Mouse (Mus musculus): ENCODE measurements around the gene Hoxa11. TPM values are rescaled to one million over a fixed set of nuclear protein-coding genes. Genes with fewer than 3 reads are reported as not detected.

Hoxa11 gene
- polyA plus RNA-seq, 1 experiment from 2014 or later: 55.0 TPM

DNA sequence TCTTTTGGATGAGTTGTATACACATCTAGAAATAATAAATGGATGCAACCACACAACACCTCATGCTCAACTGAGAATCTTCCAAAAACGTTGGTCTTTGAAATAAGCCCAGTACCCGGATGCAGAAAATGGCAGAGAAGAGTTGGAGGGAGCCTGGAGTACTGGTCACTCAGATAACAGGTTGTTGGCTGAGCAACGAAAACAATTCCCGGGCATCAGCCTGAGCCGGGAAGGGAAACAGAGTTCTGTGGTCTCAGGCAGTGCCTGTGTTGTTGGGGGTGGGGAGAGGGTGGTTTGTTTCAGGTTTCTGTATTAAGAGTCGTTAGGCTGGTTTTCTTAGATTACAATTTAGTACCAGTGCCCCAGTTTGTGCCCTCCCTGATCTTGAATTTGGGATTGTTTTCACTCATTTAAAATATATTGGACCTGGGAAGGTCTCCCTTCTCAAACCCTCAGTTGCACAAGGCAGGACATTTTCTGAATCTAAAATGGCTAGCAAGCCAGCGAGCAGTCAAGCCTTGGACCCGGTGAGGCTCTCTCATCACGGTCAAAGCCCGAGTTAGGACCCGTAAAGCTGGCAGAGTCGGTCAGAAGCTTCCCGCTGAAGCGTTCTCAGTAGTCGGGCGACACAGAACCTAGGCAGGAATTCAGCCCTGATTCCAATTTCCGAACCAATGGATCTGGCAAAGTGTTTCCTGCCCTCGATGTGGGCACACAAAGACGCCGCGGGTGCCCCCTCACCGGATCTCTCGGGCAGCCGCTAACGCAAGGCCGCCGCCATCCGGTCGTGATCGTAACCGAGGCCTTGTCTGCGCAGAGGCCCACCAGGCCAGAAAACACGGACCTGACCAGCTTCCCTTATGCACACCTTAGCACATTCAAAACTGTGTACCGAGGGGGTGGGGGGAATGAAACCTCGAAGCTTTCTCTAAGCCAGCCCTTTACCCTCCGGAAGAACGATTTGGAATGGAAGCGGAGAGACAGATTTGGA is 16.8 kb downstream of the Hoxa11 start:
- H3K4me3 ChIP-seq: peak overlapping the region; percentile 95
- WGBS: under 1% methylated on average over 38 of the region's 38 CpGs
- ATAC-seq (ENCODE audit: low FRiP score, low read depth): no peak
- no peaks in the 10 kb centered on the region for H3K27me3 ChIP-seq
- peaks cover 41% of the 10 kb centered on the region for H3K36me3 ChIP-seq
- peaks cover 12% of the 10 kb centered on the region for H3K4me1 ChIP-seq
- peak overlapping the region; percentile 99 for H3K27ac ChIP-seq
- H3K9me3 ChIP-seq: no peaks in the 10 kb centered on the region
- H3K9ac ChIP-seq: peak overlapping the region; percentile 99
- H3K4me2 ChIP-seq (replicated peaks): peak overlapping the region; percentile 89

DNA sequence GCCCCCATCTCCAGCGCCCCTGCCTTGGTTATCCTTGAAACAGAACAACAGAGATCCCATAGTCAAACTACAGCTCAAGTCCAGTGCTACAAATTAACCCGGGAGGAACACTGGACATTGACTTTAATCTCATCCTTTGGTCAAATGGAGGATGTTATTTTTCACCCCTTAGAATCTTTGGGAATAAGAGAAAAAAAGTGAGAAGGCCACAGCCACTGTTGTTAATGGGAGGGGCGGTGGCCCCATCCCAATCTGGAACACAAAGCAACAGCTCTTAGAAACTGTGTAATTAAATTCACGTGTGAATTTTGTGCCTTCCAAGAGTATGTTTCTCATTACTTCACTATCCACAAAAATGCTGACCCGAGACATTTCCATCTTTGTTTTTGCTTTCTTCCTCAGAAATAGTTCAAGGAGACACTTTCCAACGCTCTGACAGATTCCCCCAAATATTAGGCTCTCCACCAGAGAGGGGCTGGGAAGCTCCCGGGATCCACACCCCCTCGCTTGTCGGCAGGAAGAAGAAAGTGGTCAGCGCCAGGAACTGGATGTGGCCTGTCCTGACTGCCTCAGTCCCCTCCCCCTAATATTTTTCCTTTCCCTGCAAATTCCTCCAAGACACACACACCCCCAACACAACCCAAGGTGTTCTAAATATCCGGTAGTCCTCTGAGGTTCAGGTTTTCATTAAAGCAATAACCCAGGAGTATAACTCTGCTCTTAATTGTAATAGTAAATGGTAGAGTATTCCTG is 18.0 kb downstream of the Hoxa11 start:
- H3K9ac ChIP-seq: peak overlapping the region; percentile 99
- peaks cover 12% of the 10 kb centered on the region for H3K4me1 ChIP-seq
- ATAC-seq (ENCODE audit: low FRiP score, low read depth): no peak
- peak overlapping the region; percentile 93 for H3K4me2 ChIP-seq (replicated peaks)
- H3K36me3 ChIP-seq: peaks cover 38% of the 10 kb centered on the region
- H3K9me3 ChIP-seq: no peaks in the 10 kb centered on the region
- H3K4me3 ChIP-seq: peak overlapping the region; percentile 86
- 3% methylated on average over 11 of the region's 11 CpGs for WGBS
- H3K27ac ChIP-seq: peak overlapping the region; percentile 99
- no peaks in the 10 kb centered on the region for H3K27me3 ChIP-seq

DNA sequence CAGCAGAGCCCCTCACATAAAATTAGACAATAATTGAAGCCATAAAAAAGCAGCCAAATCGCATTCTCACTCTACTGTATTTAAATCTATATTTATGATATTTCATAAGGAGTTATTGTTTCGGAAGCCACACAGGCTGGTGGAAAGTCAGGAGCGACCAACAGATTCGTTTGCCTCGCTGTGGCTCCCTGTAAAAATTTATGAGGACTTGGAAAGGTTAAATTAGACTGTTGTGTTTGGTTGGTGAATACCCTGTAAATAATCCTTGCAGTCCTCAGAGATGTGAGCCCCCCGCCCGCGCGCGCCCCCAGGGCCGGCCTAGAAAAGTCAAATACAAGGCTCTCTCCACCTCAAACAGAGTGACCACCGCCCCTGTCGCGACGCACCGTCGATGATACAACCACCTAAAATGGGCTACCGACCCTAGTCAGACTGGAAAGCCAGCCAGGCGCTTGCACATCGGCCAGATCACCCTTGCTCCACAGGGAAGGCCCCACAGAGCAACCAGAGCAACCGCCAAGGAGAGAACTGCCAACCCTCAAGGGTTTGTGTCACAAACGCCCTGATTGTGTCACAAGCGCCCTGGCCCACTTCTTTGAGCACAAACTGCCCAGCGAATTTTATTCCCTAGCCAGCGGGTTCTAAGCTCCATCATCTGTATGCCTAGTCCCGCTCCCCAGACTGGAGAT is 18.9 kb downstream of the Hoxa11 start:
- peak; percentile 3; the same call in 1 of the 2 replicates for ATAC-seq (ENCODE audit: low FRiP score, low read depth)
- Histone ChIP-seq H3K27me3 (no peaks in the 10 kb centered on the region), H3K9me3 (no peaks in the 10 kb centered on the region), H3K27ac (peak overlapping the region; percentile 99), H3K4me1 (peaks cover 18% of the 10 kb centered on the region), H3K4me2 (replicated peaks) (peak overlapping the region; percentile 93), H3K9ac (peak overlapping the region; percentile 99), H3K36me3 (peaks cover 29% of the 10 kb centered on the region), H3K4me3 (peak overlapping the region; percentile 86)
- WGBS: 1% methylated on average over 26 of the region's 26 CpGs

DNA sequence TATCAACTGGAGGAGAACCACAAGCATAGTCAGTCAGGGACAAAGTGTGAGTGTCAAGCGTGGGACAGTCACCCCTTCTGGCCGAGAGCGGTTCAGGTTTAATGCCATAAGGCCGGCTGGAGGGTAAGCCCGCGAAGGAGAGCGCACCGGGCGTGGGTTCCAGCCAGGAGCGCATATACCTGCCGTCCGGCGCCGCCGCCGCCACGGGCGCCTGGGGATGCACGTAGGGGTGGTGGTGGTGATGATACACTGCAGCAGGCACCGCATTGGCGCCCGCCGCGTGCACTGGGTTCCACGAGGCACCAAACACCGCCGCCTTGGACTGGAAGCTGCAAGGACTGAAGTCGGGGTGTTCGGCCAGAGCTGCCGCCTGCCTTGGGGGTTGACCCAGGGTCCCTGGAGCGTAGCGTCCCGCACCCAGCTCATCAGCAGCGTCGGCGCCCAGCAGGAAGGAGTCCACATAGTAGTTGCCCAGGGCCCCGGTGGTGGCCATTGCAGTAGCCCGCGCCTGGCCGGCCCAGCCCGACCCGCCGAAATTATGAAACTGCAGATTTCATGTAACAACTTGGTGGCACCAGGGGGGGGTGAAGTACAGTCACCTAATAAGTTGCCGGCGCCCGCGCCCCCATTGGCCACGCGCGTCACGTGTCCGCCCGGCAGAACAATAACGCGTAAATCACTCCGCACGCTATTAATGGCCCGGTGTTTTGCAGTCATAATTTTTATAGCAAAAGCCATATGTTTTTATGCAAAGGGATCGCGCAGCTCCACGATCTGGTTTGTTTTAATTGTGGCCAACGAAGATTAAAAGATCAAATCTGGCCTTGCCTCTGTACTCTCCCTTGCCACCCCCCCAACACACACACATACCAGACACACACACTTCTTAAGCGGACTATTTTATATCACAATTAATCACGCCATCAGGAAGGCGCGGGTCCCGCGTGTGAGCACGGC is 19.7 kb downstream of the Hoxa11 start:
- under 1% methylated on average over 69 of the region's 69 CpGs for WGBS
- peak overlapping the region; percentile 99 for H3K9ac ChIP-seq
- ATAC-seq (ENCODE audit: low FRiP score, low read depth): peak; percentile 62
- peak overlapping the region; percentile 99 for H3K27ac ChIP-seq
- H3K4me3 ChIP-seq: peak overlapping the region; percentile 86
- H3K9me3 ChIP-seq: no peaks in the 10 kb centered on the region
- H3K4me2 ChIP-seq (replicated peaks): peak overlapping the region; percentile 93
- no peaks in the 10 kb centered on the region for H3K27me3 ChIP-seq
- H3K36me3 ChIP-seq: peaks cover 27% of the 10 kb centered on the region
- peaks cover 25% of the 10 kb centered on the region for H3K4me1 ChIP-seq

DNA sequence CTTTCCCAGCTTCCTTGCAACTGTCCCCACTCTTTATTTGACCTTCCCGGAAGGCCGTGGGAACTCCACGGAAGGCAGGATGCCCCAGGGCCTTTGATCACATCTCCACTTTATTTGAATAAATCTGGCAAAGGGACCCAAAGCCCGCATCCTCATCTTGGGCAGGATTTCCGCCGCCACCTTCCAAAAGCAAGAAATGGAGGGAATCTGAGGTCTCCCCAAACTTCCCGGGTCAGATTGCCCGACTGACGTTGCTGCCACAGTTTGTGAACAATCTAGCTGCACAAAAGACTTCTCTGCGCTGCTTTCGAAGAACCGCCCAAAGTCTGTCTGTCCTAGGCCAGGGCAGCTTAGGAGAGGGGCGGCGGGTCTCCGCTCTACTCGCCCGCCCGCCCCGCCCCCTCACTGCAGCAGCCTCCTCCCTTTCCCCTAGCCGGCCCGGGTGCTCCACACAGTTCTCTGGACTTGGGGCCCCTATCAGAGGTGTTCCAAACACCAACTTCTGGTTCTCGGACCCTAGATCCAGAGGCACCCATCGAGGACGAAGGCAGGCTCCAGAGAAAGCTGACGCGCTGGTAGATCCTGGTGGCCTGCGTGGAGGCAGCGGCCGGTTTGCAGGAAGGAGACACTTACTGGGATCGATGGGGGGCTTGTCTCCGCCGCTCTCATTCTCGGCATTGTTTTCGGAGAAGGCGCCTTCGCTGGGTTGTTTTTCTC is 20.6 kb downstream of the Hoxa11 start:
- Histone ChIP-seq H3K4me2 (replicated peaks) (peak overlapping the region; percentile 93), H3K27me3 (0 out of 2 replicates have a peak, but pooled peaks cover under 1% of the 10 kb centered on the region), H3K36me3 (peaks cover 24% of the 10 kb centered on the region), H3K27ac (peak overlapping the region; percentile 99), H3K9me3 (no peaks in the 10 kb centered on the region), H3K4me3 (peak overlapping the region; percentile 86), H3K4me1 (peaks cover 33% of the 10 kb centered on the region), H3K9ac (peak overlapping the region; percentile 99)
- ATAC-seq (ENCODE audit: low FRiP score, low read depth): no peak
- WGBS: under 1% methylated on average over 36 of the region's 36 CpGs

DNA sequence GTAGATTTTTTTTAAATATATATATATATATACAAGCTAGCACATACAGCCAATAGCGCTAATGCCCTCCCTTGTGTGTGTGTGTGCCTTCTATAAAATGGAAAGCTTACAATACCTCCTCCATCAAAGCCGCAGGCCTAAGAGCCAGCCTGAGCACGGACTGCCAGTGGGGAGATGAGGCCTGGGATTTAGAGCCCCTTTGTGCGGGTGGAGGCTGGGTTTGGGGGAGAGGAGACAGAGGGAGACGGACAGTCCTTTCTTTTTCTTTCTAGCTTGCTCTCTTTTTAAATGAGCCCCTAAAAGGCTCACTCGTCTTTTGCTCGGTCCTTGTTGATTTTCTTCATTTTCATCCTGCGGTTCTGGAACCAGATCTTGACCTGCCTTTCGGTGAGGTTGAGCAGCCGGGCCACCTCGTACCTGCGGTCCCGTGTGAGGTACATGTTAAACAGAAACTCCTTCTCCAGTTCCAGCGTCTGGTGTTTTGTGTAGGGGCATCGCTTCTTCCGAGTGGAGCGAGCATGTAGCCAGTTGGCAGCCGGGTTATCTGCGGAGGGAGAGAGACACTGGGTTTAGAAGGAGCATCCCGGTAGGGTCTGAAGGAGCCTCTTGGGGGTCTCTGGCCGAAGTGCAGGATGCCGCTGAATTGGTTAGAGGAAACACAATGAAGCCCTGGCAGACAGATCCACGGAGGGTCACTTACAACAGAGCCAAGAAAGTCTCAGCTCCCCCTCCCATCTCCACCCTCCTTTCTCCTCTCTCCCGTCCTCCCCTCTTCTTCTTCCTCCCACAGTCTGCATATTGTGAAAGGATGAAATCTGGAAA is 21.5 kb downstream of the Hoxa11 start:
- H3K9me3 ChIP-seq: no peaks in the 10 kb centered on the region
- peak overlapping the region; percentile 86 for H3K4me3 ChIP-seq
- no peak for ATAC-seq (ENCODE audit: low FRiP score, low read depth)
- peaks cover 18% of the 10 kb centered on the region for H3K36me3 ChIP-seq
- H3K9ac ChIP-seq: peak overlapping the region; percentile 99
- peaks cover 42% of the 10 kb centered on the region for H3K4me1 ChIP-seq
- H3K4me2 ChIP-seq (replicated peaks): peak overlapping the region; percentile 93
- WGBS: 2% methylated on average over 24 of the region's 24 CpGs
- H3K27ac ChIP-seq: peak overlapping the region; percentile 99
- H3K27me3 ChIP-seq: 0 out of 2 replicates have a peak, but pooled peaks cover 2% of the 10 kb centered on the region

DNA sequence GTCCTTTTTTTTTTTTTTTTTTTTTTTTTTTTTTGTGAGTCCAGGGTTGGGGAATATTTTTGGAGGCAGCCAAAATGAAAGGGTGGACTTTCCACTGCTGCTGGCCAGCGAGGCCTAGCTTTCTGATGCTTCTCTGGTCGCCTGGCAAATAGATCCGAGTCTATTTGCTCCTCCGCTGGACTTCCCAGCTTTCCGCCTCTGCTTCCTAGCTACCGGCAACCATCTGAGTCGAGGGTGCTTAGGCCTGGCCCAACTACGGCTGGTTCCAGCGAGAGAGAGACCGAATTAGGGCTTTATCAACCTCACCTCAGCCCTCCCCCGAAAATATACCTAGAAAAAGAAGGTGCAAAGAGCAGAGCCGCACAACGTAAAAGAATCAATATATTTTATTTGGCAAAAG is 22.9 kb downstream of the Hoxa11 start:
- no peaks in the 10 kb centered on the region for H3K9me3 ChIP-seq
- peak overlapping the region; percentile 99 for H3K9ac ChIP-seq
- H3K4me3 ChIP-seq: peak overlapping the region; percentile 86
- 0 out of 2 replicates have a peak, but pooled peaks cover 2% of the 10 kb centered on the region for H3K27me3 ChIP-seq
- H3K4me2 ChIP-seq (replicated peaks): peak overlapping the region; percentile 93
- no peak for ATAC-seq (ENCODE audit: low FRiP score, low read depth)
- H3K36me3 ChIP-seq: peaks cover 18% of the 10 kb centered on the region
- peak overlapping the region; percentile 99 for H3K27ac ChIP-seq
- WGBS: 6% methylated on average over 13 of the region's 13 CpGs
- peaks cover 55% of the 10 kb centered on the region for H3K4me1 ChIP-seq

DNA sequence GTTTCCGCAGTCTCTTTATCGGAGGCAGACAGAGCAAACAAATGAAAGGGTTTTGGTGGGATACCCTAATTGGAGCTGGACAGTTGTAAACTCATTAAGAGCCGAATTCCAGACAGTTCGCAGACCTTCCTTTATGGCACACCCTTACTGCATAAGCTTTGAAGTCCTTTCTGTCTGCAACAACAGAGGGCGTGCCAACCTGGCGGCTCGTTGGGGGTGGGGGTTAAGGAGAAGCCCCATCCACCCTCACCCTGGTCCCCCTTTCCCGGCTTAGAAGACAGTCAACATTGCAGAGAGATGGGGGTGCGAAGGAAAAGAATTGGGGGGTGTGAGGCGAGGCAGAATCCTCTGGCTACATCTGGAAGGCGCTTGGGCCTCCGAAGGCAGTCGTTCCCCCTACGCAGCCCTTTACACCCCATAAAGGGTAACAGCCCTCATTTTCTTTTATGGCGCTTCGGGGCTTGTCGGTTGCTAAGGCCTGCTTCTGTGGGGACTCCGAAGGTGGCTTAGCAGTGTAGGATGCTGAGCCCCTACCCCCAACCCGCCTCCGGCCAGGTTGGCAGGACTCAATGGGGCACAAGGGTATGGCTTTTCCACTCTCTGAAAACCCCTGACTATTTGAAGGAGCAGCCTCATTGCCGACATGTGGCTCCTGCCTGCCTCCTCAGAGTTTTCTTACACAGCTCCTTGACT is 23.5 kb downstream of the Hoxa11 start:
- peak; percentile 45 for ATAC-seq (ENCODE audit: low FRiP score, low read depth)
- Histone ChIP-seq H3K9ac (peak overlapping the region; percentile 99), H3K4me2 (replicated peaks) (peak overlapping the region; percentile 93), H3K27me3 (0 out of 2 replicates have a peak, but pooled peaks cover 2% of the 10 kb centered on the region), H3K4me3 (peak overlapping the region; percentile 86), H3K27ac (peak overlapping the region; percentile 99), H3K4me1 (peaks cover 53% of the 10 kb centered on the region), H3K9me3 (no peaks in the 10 kb centered on the region), H3K36me3 (peaks cover 18% of the 10 kb centered on the region)
- WGBS: under 1% methylated on average over 21 of the region's 21 CpGs

DNA sequence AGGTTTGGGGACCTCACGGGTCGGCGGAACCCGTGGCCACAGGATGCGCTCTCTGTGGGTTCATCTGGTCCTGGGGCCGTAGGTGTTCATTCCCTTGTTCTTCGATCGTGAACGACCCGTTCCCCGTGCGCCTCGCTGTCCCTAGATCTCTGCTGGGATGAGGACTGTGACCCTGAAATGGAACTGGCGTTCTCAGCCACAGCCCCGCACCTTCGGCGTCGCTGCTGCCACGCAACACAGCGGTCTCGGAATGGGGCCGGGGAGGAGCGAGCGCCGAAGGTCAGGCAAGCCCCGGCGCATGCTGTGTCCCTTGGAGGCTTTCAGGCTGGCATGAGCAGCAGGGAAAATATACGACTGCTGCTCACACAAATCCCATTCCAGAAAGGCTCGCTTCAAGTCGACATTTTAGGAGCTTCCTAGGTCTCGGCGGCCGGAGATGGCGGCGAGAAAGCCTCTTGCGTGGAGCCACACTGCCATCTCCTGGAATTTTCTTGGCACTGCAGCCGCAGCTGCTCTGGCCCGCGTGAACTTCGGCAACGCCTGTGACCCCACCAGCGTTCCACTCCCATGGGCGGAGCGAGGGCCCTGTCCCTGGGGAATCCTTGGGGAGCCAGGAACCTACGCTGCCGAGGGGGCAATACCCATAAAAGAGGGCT is 24.1 kb downstream of the Hoxa11 start, which contains the start of gene Hoxa7:
Gene Hoxa7, minus strand, starts transcription at position 518 of the 656 bp plus-strand sequence.
- no peaks in the 10 kb centered on the region for H3K9me3 ChIP-seq
- peak; percentile 22 for ATAC-seq (ENCODE audit: low FRiP score, low read depth)
- H3K9ac ChIP-seq: peak within 1 kb of the TSS; percentile 99
- H3K27me3 ChIP-seq: 0 out of 2 replicates have a peak, but pooled peaks cover 2% of the 10 kb centered on the region
- H3K4me1 ChIP-seq: peaks cover 47% of the 10 kb centered on the region
- peak within 1 kb of the TSS; percentile 99 for H3K27ac ChIP-seq
- WGBS: under 1% methylated on average over 46 of the region's 46 CpGs
- H3K4me3 ChIP-seq: peak within 1 kb of the TSS; percentile 86
- peak within 1 kb of the TSS; percentile 93 for H3K4me2 ChIP-seq (replicated peaks)
- H3K36me3 ChIP-seq: peaks cover 18% of the 10 kb centered on the region

Data from limb, embryonic 13.5 days (tissue).